Mouse (Mus musculus): ENCODE data around the gene Lpin2.

GRCm38 (mm10) chr17:71208921-71209320 is 26.6 kb downstream of the Lpin2 start:
- TF ChIP-seq POLR2A (IDR thresholded peaks at IDR 0.05; ENCODE audit: borderline replicate concordance, low read depth, low read length) (no peak), CTCF (IDR thresholded peaks at IDR 0.05; ENCODE audit: low read depth, low read length) (no peak)
